Comparison of ENCODE assay signal across 13 mouse cellular contexts in genomic region chr10:106179651-106180050, GRCm38 (mm10).
"Had no signal": no experiment of that assay in that cellular context is flagged by ENCODE, and none has a peak within 500 bp of the region (broad histone marks: within the 10 kb centered on the region; RNA-seq: fewer than 3 reads in every experiment).

No protein-coding gene starts in this region.

- H3K4me1 ChIP-seq: midbrain, embryonic 10.5 days; midbrain, embryonic 12.5 days; midbrain, embryonic 15.5 days; neural tube, embryonic 12.5 days; stomach, embryonic 15.5 days had no signal

- DNase-seq: lung, adult 18-20 months; lung, embryonic 14.5 days; lung, postnatal 10 days; lung, postnatal 4 days; thymus, adult 18-20 months; thymus, postnatal 14 days; thymus, postnatal 36 days had no signal

- H3K4me2 ChIP-seq: lung, embryonic 14.5 days; midbrain, embryonic 12.5 days; midbrain, embryonic 15.5 days; neural tube, embryonic 12.5 days; stomach, embryonic 15.5 days had no signal

- H3K4me3 ChIP-seq: midbrain, embryonic 10.5 days; midbrain, embryonic 12.5 days; midbrain, embryonic 15.5 days; neural tube, embryonic 12.5 days; stomach, embryonic 15.5 days had no signal

- H3K9ac ChIP-seq: lung, embryonic 14.5 days; midbrain, embryonic 12.5 days; midbrain, embryonic 15.5 days; neural tube, embryonic 12.5 days; stomach, embryonic 15.5 days had no signal

- ATAC-seq: midbrain, embryonic 15.5 days had no signal

- H3K36me3 ChIP-seq: midbrain, embryonic 10.5 days; midbrain, embryonic 12.5 days; midbrain, embryonic 15.5 days; neural tube, embryonic 12.5 days; stomach, embryonic 15.5 days had no signal

- H3K27ac ChIP-seq: midbrain, embryonic 10.5 days; midbrain, embryonic 12.5 days; midbrain, embryonic 15.5 days; neural tube, embryonic 12.5 days; stomach, embryonic 15.5 days; stomach, postnatal 0 days had no signal

- H3K9me3 ChIP-seq: midbrain, embryonic 10.5 days; midbrain, embryonic 12.5 days; midbrain, embryonic 15.5 days; neural tube, embryonic 12.5 days; stomach, embryonic 15.5 days had no signal

- H3K27me3 ChIP-seq: midbrain, embryonic 12.5 days; midbrain, embryonic 15.5 days; neural tube, embryonic 12.5 days; stomach, embryonic 15.5 days had no signal
